Mouse (Mus musculus) thymus, adult 2 months (tissue): ENCODE results near the gene Lrrc27. TPM values are rescaled to one million over a fixed set of nuclear protein-coding genes. Genes with fewer than 3 reads are reported as not detected.

Source experiments
- DNase-seq: peaks from one replicate; pipeline ENCODE4 v3.0.0; 2021
- H3K27ac ChIP-seq: fragments of 200-500 bp; 2 replicates; pipeline ENCODE4 v1.5.1; 2012; ENCODE audit warnings: low read length, control low read depth; ENCODE audit not compliant: control insufficient read depth, insufficient read depth
- H3K27me3 ChIP-seq: fragments of 200-500 bp; 2 replicates; pipeline ENCODE4 v1.6.1; 2012; ENCODE audit warnings: mild to moderate bottlenecking, low read length, moderate library complexity, mixed read lengths; ENCODE audit not compliant: control insufficient read depth, insufficient read depth
- H3K36me3 ChIP-seq: fragments of 200-500 bp; 2 replicates; pipeline ENCODE4 v1.6.1; 2012; ENCODE audit warnings: mild to moderate bottlenecking, low read length, moderate library complexity; ENCODE audit not compliant: control insufficient read depth, insufficient read depth
- H3K4me1 ChIP-seq: fragments of 200-500 bp; replicated peaks from 2 replicates; pipeline ENCODE4 v1.6.1; 2012; ENCODE audit warnings: low read length; ENCODE audit not compliant: control insufficient read depth, insufficient read depth
- H3K4me3 ChIP-seq: fragments of 200-500 bp; 2 replicates; pipeline ENCODE4 v1.5.1; 2012; ENCODE audit warnings: mild to moderate bottlenecking, low read length, control low read depth, moderate library complexity; ENCODE audit not compliant: control insufficient read depth, insufficient read depth
- CTCF ChIP-seq: fragments of 200-500 bp; IDR thresholded peaks from 2 replicates; pipeline ENCODE4 v1.5.1; 2012; ENCODE audit warnings: mild to moderate bottlenecking, control low read depth, low read length, moderate library complexity, borderline replicate concordance; ENCODE audit not compliant: control insufficient read depth, poor library complexity, insufficient read depth; ENCODE audit errors: extremely low read depth
- POLR2A ChIP-seq: fragments of 200-500 bp; IDR thresholded peaks from 2 replicates; pipeline ENCODE4 v1.6.1; 2012; ENCODE audit warnings: mild to moderate bottlenecking, low read length, control low read depth, moderate library complexity; ENCODE audit not compliant: control insufficient read depth, poor library complexity, insufficient read depth; ENCODE audit errors: extremely low read depth
- WGBS: fragments of 180-500 bp; shearing (Covaris S2); methylation state at CpG from one replicate; pipeline ENCODE4 v1.1.7; 2018; 5-methylcytosine and 5-hydroxymethylcytosine counted together
- polyA plus RNA-seq: library from polyadenylated mRNA; depleted of rRNA; stranded (reverse); fragments of >200 nt; gene quantifications from 2 replicates; pipeline ENCODE4 v1.2.3, GENCODE M21; 2012

The Lrrc27 gene
- polyA plus RNA-seq, 1 experiment = 3.9 TPM

DNA sequence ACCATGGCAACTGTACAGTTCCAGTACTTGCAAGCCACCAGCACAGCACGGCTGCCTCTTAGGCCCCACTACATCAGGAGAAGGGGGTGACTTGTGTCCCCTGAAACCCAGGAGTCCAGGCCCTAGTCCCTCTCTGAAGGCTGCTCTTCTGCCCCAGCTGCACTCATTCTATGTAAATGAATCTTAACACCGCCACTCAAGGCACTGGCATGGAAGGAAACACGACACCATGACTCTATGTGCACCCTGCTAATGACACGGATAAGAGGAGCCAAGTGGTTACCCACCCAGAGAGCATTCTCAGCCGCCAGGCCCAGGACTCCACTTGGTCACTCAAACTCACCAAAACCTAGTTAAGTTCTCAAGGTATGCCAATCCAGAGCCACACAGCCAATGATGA, 26.8 kb upstream of the Lrrc27 start:
- no peak for TF ChIP-seq CTCF
- no peak for TF ChIP-seq POLR2A
- peaks cover 4% of the 10 kb centered on the region; the same call in 1 of the 2 replicates for H3K27me3 ChIP-seq
- H3K27ac ChIP-seq = no peak overlapping the region
- peaks cover 6% of the 10 kb centered on the region for H3K4me1 ChIP-seq
- no peak overlapping the region for H3K4me3 ChIP-seq
- no peak for DNase-seq
- 71% methylated on average over 5 of the region's 5 CpGs for WGBS
- no peaks in the 10 kb centered on the region for H3K36me3 ChIP-seq

DNA sequence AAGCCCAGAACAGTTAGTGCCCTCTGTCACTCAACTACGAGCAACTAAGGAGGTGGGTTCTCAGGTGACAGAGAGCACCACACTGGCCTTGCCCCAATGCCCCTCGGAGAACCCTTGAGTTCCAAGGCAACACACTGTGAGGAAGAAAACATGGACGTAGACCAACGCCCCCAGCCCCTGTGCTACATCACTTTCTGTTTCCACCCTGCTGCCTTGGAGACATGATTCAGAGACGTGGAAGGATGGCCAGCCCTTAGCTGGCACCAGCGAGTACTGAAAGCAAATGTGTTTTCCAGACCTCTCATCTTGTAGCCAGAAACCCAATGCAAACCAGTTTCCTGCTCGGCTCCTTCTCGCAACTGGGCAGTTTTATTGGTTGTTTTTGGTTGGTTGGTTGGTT, 26.4 kb upstream of the Lrrc27 start:
- TF ChIP-seq CTCF = no peak
- no peak for TF ChIP-seq POLR2A
- Histone ChIP-seq H3K36me3 (no peaks in the 10 kb centered on the region), H3K27me3 (peaks cover 4% of the 10 kb centered on the region; the same call in 1 of the 2 replicates), H3K27ac (no peak overlapping the region), H3K4me3 (no peak overlapping the region), H3K4me1 (peaks cover 6% of the 10 kb centered on the region)
- 76% methylated on average over 8 of the region's 8 CpGs for WGBS
- DNase-seq = no peak

DNA sequence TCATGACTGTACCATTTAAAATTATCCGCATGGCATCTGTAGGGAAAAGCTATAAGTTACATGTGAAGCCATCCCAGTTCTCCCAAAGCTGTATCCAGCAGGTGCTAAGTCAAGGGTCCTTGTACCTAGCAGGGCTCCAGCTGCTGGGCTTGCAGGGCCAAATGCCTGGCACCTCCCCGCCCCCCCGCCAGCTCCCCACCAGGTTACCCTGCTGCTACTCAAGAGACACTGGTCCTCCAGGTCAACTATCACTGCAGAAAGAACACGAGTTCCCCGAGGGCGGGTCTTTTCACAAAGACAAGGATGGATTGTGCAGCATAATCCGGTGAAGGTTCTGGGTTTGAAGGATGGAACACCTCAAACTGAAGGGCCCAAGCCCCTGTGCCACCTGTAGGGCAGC, 25.5 kb upstream of the Lrrc27 start:
- H3K4me3 ChIP-seq = no peak overlapping the region
- peaks cover 6% of the 10 kb centered on the region for H3K4me1 ChIP-seq
- WGBS = 55% methylated on average over 7 of the region's 7 CpGs
- no peaks in the 10 kb centered on the region for H3K36me3 ChIP-seq
- H3K27ac ChIP-seq = no peak overlapping the region
- peaks cover 4% of the 10 kb centered on the region; the same call in 1 of the 2 replicates for H3K27me3 ChIP-seq
- TF ChIP-seq POLR2A (no peak), CTCF (no peak)
- DNase-seq = no peak

DNA sequence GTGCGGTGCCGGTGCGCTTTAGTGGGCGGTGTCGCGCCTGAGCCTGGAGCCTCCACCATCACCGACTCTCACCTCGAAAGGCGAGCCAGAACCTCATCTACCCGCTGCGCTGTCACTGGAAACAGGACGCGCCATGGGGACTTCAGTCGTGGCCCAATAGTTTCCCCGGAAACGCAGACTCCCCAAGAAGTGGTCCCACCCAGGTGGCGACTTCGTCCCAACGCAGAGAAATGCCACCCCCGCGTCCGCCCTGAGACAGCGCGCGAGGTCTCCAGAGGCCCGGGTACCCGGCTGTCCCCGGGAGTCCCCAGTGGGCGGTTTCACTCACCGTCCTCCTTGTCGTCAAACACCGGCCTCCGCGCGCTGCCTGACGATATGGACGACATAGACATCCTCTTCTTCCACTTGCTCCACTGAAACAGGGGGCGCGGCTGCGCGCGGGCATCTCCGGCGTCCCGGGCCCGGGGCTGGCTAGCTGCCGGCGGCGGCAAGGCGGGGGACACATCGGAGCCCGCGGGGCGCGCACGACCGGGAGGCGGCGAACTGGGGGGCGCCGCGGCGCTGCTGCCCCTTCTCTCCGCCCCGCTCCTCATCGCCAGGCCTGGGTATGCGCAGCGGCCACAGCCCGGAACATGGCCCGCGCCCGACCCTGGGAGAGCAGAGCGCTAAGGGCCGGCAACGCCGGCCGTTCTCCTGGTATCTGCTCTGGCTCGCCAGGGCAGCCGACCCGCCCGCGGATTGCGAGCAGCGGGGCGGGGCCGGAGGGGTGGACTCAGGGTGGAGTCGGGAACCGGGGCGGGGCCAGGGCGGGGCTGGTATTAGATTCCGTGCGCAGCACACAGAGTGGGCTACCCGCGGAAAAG, 24.8 kb upstream of the Lrrc27 start:
- 1% methylated on average over 94 of the region's 94 CpGs for WGBS
- peak; percentile 19 for DNase-seq
- TF ChIP-seq CTCF (no peak), POLR2A (no peak)

DNA sequence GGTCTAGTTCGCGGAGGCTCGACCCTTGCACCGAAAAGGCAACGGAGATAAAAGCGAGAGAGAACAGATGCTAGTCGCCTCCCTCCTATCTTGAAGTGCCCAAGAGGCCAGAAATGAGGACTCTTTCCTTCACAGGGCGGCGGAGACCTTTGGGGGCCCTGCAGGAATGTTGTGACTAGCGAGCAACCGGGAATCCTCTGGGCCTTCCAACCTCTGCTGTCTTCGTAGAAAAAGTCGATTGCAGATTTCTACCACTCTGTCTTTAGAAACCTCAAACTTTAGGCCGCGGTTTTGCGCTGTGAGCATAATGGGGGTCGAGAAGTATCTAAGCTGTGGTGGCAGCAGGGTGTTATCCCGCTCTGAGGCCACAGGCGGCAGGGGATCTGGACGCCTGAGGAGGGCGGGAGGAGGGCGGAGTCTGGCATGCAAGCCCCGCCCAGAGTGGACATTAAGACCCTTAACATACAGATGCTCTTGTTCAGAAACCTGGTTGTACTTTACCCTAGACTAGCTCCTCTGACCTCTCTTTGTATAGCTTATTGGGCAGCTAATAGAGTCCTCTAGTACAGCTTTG, 24.1 kb upstream of the Lrrc27 start:
- no peak for DNase-seq
- TF ChIP-seq POLR2A (no peak), CTCF (0 out of 2 replicates have a peak, but pooled peaks have one; percentile 13)
- no peak overlapping the region for H3K27ac ChIP-seq
- 0 out of 2 replicates have a peak overlapping the region, but pooled peaks have one; percentile 32 for H3K4me3 ChIP-seq
- H3K4me1 ChIP-seq = peaks cover 6% of the 10 kb centered on the region
- H3K27me3 ChIP-seq = peaks cover 4% of the 10 kb centered on the region; the same call in 1 of the 2 replicates
- 9% methylated on average over 23 of the region's 23 CpGs for WGBS
- no peaks in the 10 kb centered on the region for H3K36me3 ChIP-seq

More for the DNA sequence above, 24.8 kb upstream of the Lrrc27 start:
- Histone ChIP-seq H3K4me3 (peak overlapping the region; percentile 32), H3K27me3 (peaks cover 4% of the 10 kb centered on the region; the same call in 1 of the 2 replicates), H3K36me3 (no peaks in the 10 kb centered on the region), H3K4me1 (peaks cover 6% of the 10 kb centered on the region), H3K27ac (no peak overlapping the region)

DNA sequence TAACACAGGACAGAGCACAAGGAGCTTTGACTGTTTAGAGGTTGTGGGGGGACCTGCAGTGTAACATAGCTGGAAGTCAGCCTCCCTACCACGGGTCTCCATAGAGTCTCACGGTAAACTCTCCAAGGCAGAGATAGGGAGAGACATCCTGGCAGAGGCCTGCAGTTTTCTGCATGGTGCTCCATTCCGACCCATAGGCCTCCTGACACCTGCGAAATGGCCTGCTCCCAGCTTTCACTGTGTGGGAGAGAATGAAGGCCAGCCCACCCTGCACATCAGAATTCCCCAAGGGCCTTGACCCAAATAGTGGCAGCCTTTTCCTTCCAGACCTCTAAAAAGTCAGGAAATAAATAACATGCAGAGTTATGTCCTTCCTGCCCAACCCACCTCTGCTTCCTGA, 22.2 kb upstream of the Lrrc27 start:
- Histone ChIP-seq H3K4me1 (peaks cover 6% of the 10 kb centered on the region), H3K36me3 (no peaks in the 10 kb centered on the region), H3K4me3 (no peak overlapping the region), H3K27ac (no peak overlapping the region), H3K27me3 (peaks cover 4% of the 10 kb centered on the region; the same call in 1 of the 2 replicates)
- WGBS = 92% methylated on average over 4 of the region's 4 CpGs
- no peak for DNase-seq
- TF ChIP-seq CTCF = no peak
- TF ChIP-seq POLR2A = no peak
